Mouse (Mus musculus) erythroblast, embryonic 14.5 days (primary cell): ENCODE measurements around the gene Dennd2c. TPM values are rescaled to one million over a fixed set of nuclear protein-coding genes. Genes with fewer than 3 reads are reported as not detected.
"Not testable (repeated sequence)": the region's sequence is repeated elsewhere in the genome, so short reads cannot be mapped to it uniquely, and the experiment has no call there.

ENCODE experiments used
- H3K27me3 ChIP-seq: 2 replicates; pipeline ENCODE4 v1.6.1; 2012; ENCODE audit warnings: inconsistent platforms; ENCODE audit not compliant: control insufficient read depth
- H3K36me3 ChIP-seq: 2 replicates; pipeline ENCODE4 v1.6.1; 2012; ENCODE audit warnings: mild to moderate bottlenecking, inconsistent platforms; ENCODE audit not compliant: control insufficient read depth
- H3K4me1 ChIP-seq: 2 replicates; pipeline ENCODE4 v1.6.1; 2012; ENCODE audit warnings: inconsistent platforms; ENCODE audit not compliant: control insufficient read depth
- H3K4me3 ChIP-seq: replicated peaks from 2 replicates; pipeline ENCODE3; 2012; ENCODE audit warnings: moderate library complexity, mild to moderate bottlenecking, inconsistent platforms
- H3K9me3 ChIP-seq: 2 replicates; pipeline ENCODE4 v1.6.1; 2012; ENCODE audit warnings: low read length, inconsistent platforms, mixed read lengths; ENCODE audit not compliant: control insufficient read depth
- GATA1 ChIP-seq: IDR thresholded peaks from 2 replicates; pipeline ENCODE4 v1.6.1; 2012; ENCODE audit warnings: low read length, inconsistent platforms, mixed read lengths
- TAL1 ChIP-seq: IDR thresholded peaks from 3 replicates; pipeline ENCODE4 v1.6.1; 2012; ENCODE audit warnings: low read length, inconsistent platforms, mixed read lengths
- polyA plus RNA-seq: library from polyadenylated mRNA; stranded (reverse); fragments of >175 nt; gene quantifications from 2 replicates; pipeline ENCODE4 v1.2.3, GENCODE M21; 2012

Gene Dennd2c
- polyA plus RNA-seq, 1 experiment, result 0.39 TPM

GRCm38 (mm10) chr3:103203554-103203953 is 101.2 kb downstream of the Dennd2c start:
- TF ChIP-seq TAL1, result no peak
- TF ChIP-seq GATA1, result no peak
- no peak overlapping the region for H3K4me3 ChIP-seq
- H3K9me3 ChIP-seq, result peaks cover 11% of the 10 kb centered on the region
- H3K27me3 ChIP-seq, result no peaks in the 10 kb centered on the region
- H3K36me3 ChIP-seq, result peaks cover 4% of the 10 kb centered on the region; the same call in 1 of the 2 replicates
- H3K4me1 ChIP-seq, result peaks cover 5% of the 10 kb centered on the region

GRCm38 (mm10) chr3:103204445-103204844 is 102.0 kb downstream of the Dennd2c start:
- Histone ChIP-seq H3K4me3 (no peak overlapping the region), H3K27me3 (no peaks in the 10 kb centered on the region), H3K9me3 (peaks cover 10% of the 10 kb centered on the region), H3K4me1 (peaks cover 2% of the 10 kb centered on the region), H3K36me3 (peaks cover 4% of the 10 kb centered on the region; the same call in 1 of the 2 replicates)
- TF ChIP-seq TAL1 (no peak), GATA1 (no peak)

GRCm38 (mm10) chr3:103206393-103206792 is 104.0 kb downstream of the Dennd2c start:
- H3K9me3 ChIP-seq, result peaks cover 5% of the 10 kb centered on the region
- TF ChIP-seq TAL1 (no peak), GATA1 (no peak)
- no peak overlapping the region for H3K4me3 ChIP-seq
- H3K4me1 ChIP-seq, result peaks cover 2% of the 10 kb centered on the region
- H3K27me3 ChIP-seq, result no peaks in the 10 kb centered on the region
- H3K36me3 ChIP-seq, result no peaks in the 10 kb centered on the region

- Histone ChIP-seq H3K4me3 (no peak overlapping the region), H3K4me1 (no peaks in the 10 kb centered on the region; the same call in 1 of the 2 replicates), H3K9me3 (peaks cover 5% of the 10 kb centered on the region), H3K27me3 (no peaks in the 10 kb centered on the region), H3K36me3 (no peaks in the 10 kb centered on the region)
- TF ChIP-seq TAL1 (no peak), GATA1 (no peak)
These were observed 105.3 kb downstream of the Dennd2c start for GRCm38 (mm10) chr3:103207749-103208148.

GRCm38 (mm10) chr3:103208237-103208636 is 105.8 kb downstream of the Dennd2c start:
- Histone ChIP-seq H3K36me3 (no peaks in the 10 kb centered on the region), H3K4me3 (no peak overlapping the region), H3K9me3 (peaks cover 5% of the 10 kb centered on the region), H3K27me3 (no peaks in the 10 kb centered on the region), H3K4me1 (no peaks in the 10 kb centered on the region; the same call in 1 of the 2 replicates)
- TF ChIP-seq TAL1 (no peak), GATA1 (no peak)

GRCm38 (mm10) chr3:103211101-103211500 is 108.7 kb downstream of the Dennd2c start:
- TF ChIP-seq GATA1, result no peak
- TF ChIP-seq TAL1, result no peak
- Histone ChIP-seq H3K36me3 (no peaks in the 10 kb centered on the region), H3K4me1 (no peaks in the 10 kb centered on the region; the same call in 1 of the 2 replicates), H3K27me3 (no peaks in the 10 kb centered on the region), H3K9me3 (0 out of 2 replicates have a peak, but pooled peaks cover 2% of the 10 kb centered on the region), H3K4me3 (no peak overlapping the region)

GRCm38 (mm10) chr3:103212142-103212541 is 109.7 kb downstream of the Dennd2c start:
- no peaks in the 10 kb centered on the region for H3K36me3 ChIP-seq
- H3K27me3 ChIP-seq, result no peaks in the 10 kb centered on the region
- TF ChIP-seq TAL1 (no peak), GATA1 (no peak)
- H3K4me1 ChIP-seq, result no peaks in the 10 kb centered on the region; the same call in 1 of the 2 replicates
- 0 out of 2 replicates have a peak, but pooled peaks cover 2% of the 10 kb centered on the region for H3K9me3 ChIP-seq
- no peak overlapping the region for H3K4me3 ChIP-seq

- Histone ChIP-seq H3K27me3 (no peaks in the 10 kb centered on the region), H3K9me3 (0 out of 2 replicates have a peak, but pooled peaks cover 2% of the 10 kb centered on the region), H3K4me3 (no peak overlapping the region), H3K4me1 (no peaks in the 10 kb centered on the region; the same call in 1 of the 2 replicates), H3K36me3 (no peaks in the 10 kb centered on the region)
- TF ChIP-seq GATA1, result no peak
- no peak for TF ChIP-seq TAL1
These were observed 111.1 kb downstream of the Dennd2c start for GRCm38 (mm10) chr3:103213537-103213936.

GRCm38 (mm10) chr3:103214593-103215285 is 112.3 kb downstream of the Dennd2c start:
- no peaks in the 10 kb centered on the region; the same call in 1 of the 2 replicates for H3K4me1 ChIP-seq
- no peak overlapping the region for H3K4me3 ChIP-seq
- H3K9me3 ChIP-seq, result 0 out of 2 replicates have a peak, but pooled peaks cover 2% of the 10 kb centered on the region
- no peak for TF ChIP-seq GATA1
- no peak for TF ChIP-seq TAL1
- H3K36me3 ChIP-seq, result no peaks in the 10 kb centered on the region
- no peaks in the 10 kb centered on the region for H3K27me3 ChIP-seq

GRCm38 (mm10) chr3:103215399-103215798 is 113.0 kb downstream of the Dennd2c start:
- not testable (repeated sequence) for H3K4me1 ChIP-seq

More at GRCm38 (mm10) chr3:103215399-103215798, 113.0 kb downstream of the Dennd2c start:
- H3K9me3 ChIP-seq, H3K27me3 ChIP-seq, H3K36me3 ChIP-seq, H3K4me3 ChIP-seq: not testable (repeated sequence)
